Mouse (Mus musculus) MEL-GATA-1-ER (cell line): ENCODE results near the gene Vmn2r71.

Experiments
- DNase-seq: peaks from one replicate; pipeline ENCODE4 v3.0.0-alpha.2; 2012; ENCODE audit warnings: low read depth; ENCODE audit errors: extremely low read depth

Vmn2r71 gene

GRCm38 (mm10) chr7:85562787-85563186, at the start of gene Vmn2r71:
Vmn2r71 (plus strand) TSS chr7:85563087.
- DNase-seq: no peak

- DNase-seq: no peak
Observed at GRCm38 (mm10) chr7:85542108-85542507, 20.8 kb upstream of the Vmn2r71 start.

- DNase-seq: no peak
Observed at GRCm38 (mm10) chr7:85543118-85543517, 19.8 kb upstream of the Vmn2r71 start.

GRCm38 (mm10) chr7:85569092-85569491, 6.2 kb downstream of the Vmn2r71 start, which contains the start of gene Vmn2r70:
Vmn2r70 (minus strand) TSS chr7:85569192.
- DNase-seq: no peak
